Mouse (Mus musculus) heart, adult 2 months (tissue): Measurements from ENCODE around the gene Cep63. TPM values are rescaled to one million over a fixed set of nuclear protein-coding genes. Genes with fewer than 3 reads are reported as not detected.

ENCODE experiments used
- DNase-seq, 2 experiments: peaks; one replicate each; pipeline ENCODE4 v3.0.0; 2021
- H3K27ac ChIP-seq: fragments of 200-600 bp; 2 replicates; pipeline ENCODE4 v1.8.1; 2022
- H3K27me3 ChIP-seq: fragments of 200-500 bp; 2 replicates; pipeline ENCODE4 v1.6.1; 2012; ENCODE audit warnings: mild to moderate bottlenecking, low read length, inconsistent platforms, mixed read lengths; ENCODE audit not compliant: control insufficient read depth, insufficient read depth
- H3K36me3 ChIP-seq: fragments of 200-500 bp; 2 replicates; pipeline ENCODE4 v1.6.1; 2012; ENCODE audit warnings: low read length, inconsistent platforms; ENCODE audit not compliant: control insufficient read depth, insufficient read depth
- H3K4me1 ChIP-seq: fragments of 200-500 bp; 2 replicates; pipeline ENCODE4 v1.6.1; 2011; ENCODE audit warnings: low read length; ENCODE audit not compliant: control insufficient read depth, insufficient read depth
- H3K4me3 ChIP-seq: fragments of 200-600 bp; 2 replicates; pipeline ENCODE4 v1.8.1; 2022
- H3K79me2 ChIP-seq: fragments of 200-500 bp; replicated peaks from 2 replicates; pipeline ENCODE4 v1.6.1; 2012; ENCODE audit warnings: mild to moderate bottlenecking, inconsistent platforms, low read length, moderate library complexity, mixed read lengths; ENCODE audit not compliant: control insufficient read depth, insufficient read depth
- H3K9ac ChIP-seq: fragments of 200-500 bp; 2 replicates; pipeline ENCODE4 v1.6.1; 2012; ENCODE audit warnings: low read depth, mild to moderate bottlenecking, control low read depth, inconsistent platforms, low read length, mixed read lengths
- CTCF ChIP-seq: fragments of 200-600 bp; IDR thresholded peaks from 2 replicates; pipeline ENCODE4 v1.8.1; 2022; ENCODE audit warnings: antibody characterized with exemption, mild to moderate bottlenecking, moderate library complexity
- EP300 ChIP-seq: fragments of 200-500 bp; IDR thresholded peaks from 2 replicates; pipeline ENCODE4 v1.6.1; 2011; ENCODE audit warnings: low read depth, low read length, control low read depth; ENCODE audit not compliant: insufficient read depth
- POLR2A ChIP-seq: fragments of 200-500 bp; IDR thresholded peaks from 2 replicates; pipeline ENCODE4 v1.6.1; 2011; ENCODE audit warnings: mild to moderate bottlenecking, low read depth, low read length, control low read depth; ENCODE audit not compliant: insufficient read depth
- WGBS: fragments of 180-500 bp; shearing (Covaris S2); methylation state at CpG from one replicate; pipeline ENCODE4 v1.1.7; 2018; 5-methylcytosine and 5-hydroxymethylcytosine counted together
- intact Hi-C: fragments of 180-260 bp; cut with DNase I; formaldehyde crosslinking; loops from one replicate; pipeline ENCODE4 v1.15.1; 2025
- polyA plus RNA-seq: library from polyadenylated mRNA; depleted of rRNA; stranded (reverse); fragments of >200 nt; gene quantifications from 2 replicates; pipeline ENCODE4 v1.2.3, GENCODE M21; 2012
- total RNA-seq, 2 experiments: library from RNA; stranded (reverse); gene quantifications; 2 replicates each; pipeline ENCODE4 v1.2.3; 2021

The Cep63 gene
- total and polyA plus RNA-seq, 3 experiments: 7.3 to 57.5 (median 49.4) TPM

GRCm38 (mm10) chr9:102636553-102636952, 10.2 kb upstream of the Cep63 start:
- no peaks in the 10 kb centered on the region for H3K36me3 ChIP-seq
- H3K27ac ChIP-seq: no peak overlapping the region
- no peaks in the 10 kb centered on the region for H3K27me3 ChIP-seq
- TF ChIP-seq EP300 (no peak), CTCF (peak; percentile 99)
- no peaks in the 10 kb centered on the region for H3K79me2 ChIP-seq
- WGBS: 3% methylated on average over 4 of the region's 4 CpGs
- H3K4me1 ChIP-seq: no peaks in the 10 kb centered on the region; the same call in 1 of the 2 replicates
- peak; percentile 56 to 75 for DNase-seq
- no peak overlapping the region for H3K4me3 ChIP-seq
- intact Hi-C loops: loop anchor here (1.0 to 10.0 kb wide), 3 partner anchors 80 to 668 kb away; partner anchors contain the start of genes 1300017J02Rik, Amotl2 and Topbp1
- no peak overlapping the region for H3K9ac ChIP-seq

DNA sequence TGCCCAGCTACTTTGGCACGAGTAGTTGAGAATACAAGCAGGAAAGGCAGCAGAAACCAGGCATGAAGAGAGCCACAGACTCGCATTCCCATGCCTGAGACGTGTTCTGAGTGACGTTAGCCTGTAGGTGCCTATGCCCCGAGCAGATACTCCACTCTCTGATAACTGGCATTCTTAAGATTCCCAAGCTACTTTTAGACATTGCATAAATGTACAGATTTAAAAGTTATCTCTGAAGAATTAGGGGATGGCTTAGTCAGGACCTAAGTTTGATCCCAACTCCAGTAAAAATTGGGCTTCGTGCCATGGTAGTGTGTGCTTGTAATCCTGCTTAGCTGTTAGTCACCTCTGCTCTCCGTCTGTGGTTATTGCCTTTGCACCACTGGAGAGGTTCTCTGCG, 8.1 kb upstream of the Cep63 start:
- no peaks in the 10 kb centered on the region for H3K36me3 ChIP-seq
- H3K4me1 ChIP-seq: no peaks in the 10 kb centered on the region; the same call in 1 of the 2 replicates
- H3K27me3 ChIP-seq: no peaks in the 10 kb centered on the region
- intact Hi-C loops: loop anchor here (10.0 kb wide), 1 partner anchor 670 kb away; the partner anchor contains the start of genes 1300017J02Rik and Topbp1
- no peak overlapping the region for H3K9ac ChIP-seq
- TF ChIP-seq POLR2A: no peak
- no peak for TF ChIP-seq EP300
- no peak for TF ChIP-seq CTCF
- H3K27ac ChIP-seq: no peak overlapping the region
- no peak for DNase-seq
- no peaks in the 10 kb centered on the region for H3K79me2 ChIP-seq
- H3K4me3 ChIP-seq: no peak overlapping the region
- WGBS: 61% methylated on average over 8 of the region's 8 CpGs

DNA sequence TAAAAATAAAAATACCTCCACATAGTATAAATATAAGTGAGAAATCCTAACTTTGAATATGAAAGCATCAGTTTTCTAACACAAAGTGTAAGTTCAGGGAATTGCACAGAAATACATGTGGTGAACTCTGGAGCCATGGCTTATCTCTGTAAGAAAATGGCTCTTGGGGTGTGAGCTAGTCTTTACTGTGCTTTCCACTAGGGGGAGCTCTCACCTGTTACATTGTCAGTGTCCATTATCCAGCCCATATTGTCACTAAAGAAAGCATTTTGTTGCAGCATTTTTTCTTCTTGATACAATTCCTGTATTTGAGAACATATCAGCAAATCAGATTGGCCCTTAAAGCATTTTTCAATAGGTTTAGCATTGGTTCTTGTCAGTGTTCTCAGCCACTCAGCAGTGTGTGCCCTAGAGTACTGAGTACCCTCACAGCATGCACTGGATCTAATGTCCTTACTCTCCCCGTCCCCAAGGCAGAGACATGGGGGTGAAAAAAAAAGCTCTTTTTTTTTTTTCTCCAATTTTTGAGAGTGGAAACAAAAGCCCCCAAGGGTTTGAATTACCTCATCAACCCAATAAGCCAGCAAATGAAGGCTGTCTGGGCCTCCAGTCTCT, 6.7 kb upstream of the Cep63 start:
- Histone ChIP-seq H3K79me2 (no peaks in the 10 kb centered on the region), H3K27ac (no peak overlapping the region), H3K36me3 (no peaks in the 10 kb centered on the region), H3K27me3 (no peaks in the 10 kb centered on the region), H3K4me1 (no peaks in the 10 kb centered on the region; the same call in 1 of the 2 replicates), H3K4me3 (no peak overlapping the region), H3K9ac (no peak overlapping the region)
- intact Hi-C loops: loop anchor here (10.0 kb wide), 1 partner anchor 672 kb away; the partner anchor contains the start of genes 1300017J02Rik and Topbp1
- 63% methylated on average over 1 of the region's 1 CpGs for WGBS
- DNase-seq: no peak
- peak; percentile 96 for TF ChIP-seq CTCF
- TF ChIP-seq EP300: no peak

GRCm38 (mm10) chr9:102632173-102632572, 5.8 kb upstream of the Cep63 start:
- DNase-seq: no peak
- H3K27ac ChIP-seq: no peak overlapping the region

GRCm38 (mm10) chr9:102631589-102632147, 5.3 kb upstream of the Cep63 start:
- Histone ChIP-seq H3K4me3 (no peak overlapping the region), H3K79me2 (no peaks in the 10 kb centered on the region), H3K36me3 (no peaks in the 10 kb centered on the region), H3K27me3 (no peaks in the 10 kb centered on the region), H3K4me1 (no peaks in the 10 kb centered on the region; the same call in 1 of the 2 replicates), H3K27ac (no peak overlapping the region), H3K9ac (no peak overlapping the region)
- no peak for TF ChIP-seq POLR2A
- TF ChIP-seq CTCF: no peak
- TF ChIP-seq EP300: no peak
- intact Hi-C loops: loop anchor here (10.0 kb wide), 1 partner anchor 673 kb away; the partner anchor contains the start of genes 1300017J02Rik and Topbp1
- DNase-seq: no peak
- WGBS: 59% methylated on average over 2 of the region's 2 CpGs

More at GRCm38 (mm10) chr9:102632173-102632572, 5.8 kb upstream of the Cep63 start:
- TF ChIP-seq POLR2A (no peak), EP300 (no peak), CTCF (no peak)
- H3K4me1 ChIP-seq: no peaks in the 10 kb centered on the region; the same call in 1 of the 2 replicates
- intact Hi-C loops: loop anchor here (10.0 kb wide), 1 partner anchor 673 kb away; the partner anchor contains the start of genes 1300017J02Rik and Topbp1
- H3K9ac ChIP-seq: no peak overlapping the region
- 88% methylated on average over 4 of the region's 4 CpGs for WGBS
- H3K79me2 ChIP-seq: no peaks in the 10 kb centered on the region
- H3K4me3 ChIP-seq: no peak overlapping the region
- H3K36me3 ChIP-seq: no peaks in the 10 kb centered on the region
- H3K27me3 ChIP-seq: no peaks in the 10 kb centered on the region

DNA sequence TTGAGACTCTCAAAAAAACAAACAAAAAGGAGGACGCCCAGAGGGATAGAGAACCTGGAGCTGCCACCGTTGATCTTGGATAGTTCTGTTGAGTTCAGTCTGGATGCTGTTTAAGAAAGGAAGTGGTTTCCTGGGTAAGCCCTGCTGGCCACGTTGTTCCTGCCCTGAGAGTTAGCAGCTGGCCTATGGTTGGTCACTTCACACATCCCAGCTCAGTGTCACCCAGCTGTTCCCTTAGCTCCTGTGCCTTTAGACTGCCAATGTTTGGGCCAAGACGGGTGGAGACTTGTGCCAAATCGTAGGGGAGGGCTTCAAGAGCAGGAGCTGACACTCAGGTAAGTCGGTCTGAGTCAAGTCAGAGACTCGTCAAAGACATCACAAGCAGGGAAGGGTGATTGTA, 2.7 kb upstream of the Cep63 start:
- no peak overlapping the region for H3K9ac ChIP-seq
- 60% methylated on average over 7 of the region's 7 CpGs for WGBS
- H3K4me3 ChIP-seq: no peak overlapping the region
- TF ChIP-seq CTCF (no peak), POLR2A (no peak), EP300 (no peak)
- H3K79me2 ChIP-seq: no peaks in the 10 kb centered on the region
- no peaks in the 10 kb centered on the region for H3K27me3 ChIP-seq
- no peak overlapping the region for H3K27ac ChIP-seq
- H3K36me3 ChIP-seq: no peaks in the 10 kb centered on the region
- DNase-seq: no peak
- intact Hi-C loops: loop anchor here (5.0 kb wide), 2 partner anchors 203 to 573 kb away; partner anchors contain the start of genes Ryk and Srprb
- no peaks in the 10 kb centered on the region; the same call in none of the 2 replicates for H3K4me1 ChIP-seq
